Comparison of ENCODE assay signal across 9 mouse cellular contexts in genomic region chr4:106785753-106786540, GRCm38 (mm10). TPM values are rescaled to one million over a fixed set of nuclear protein-coding genes. Genes with fewer than 3 reads are reported as not detected.
A peak's percentile ranks its signal among the peaks of the same experiment; 100 is the strongest.
DNase-seq lines count a peak whose midpoint lies in the region; ATAC-seq lines count a peak whose summit lies in the region.
"Had no signal": no experiment of that assay in that cellular context is flagged by ENCODE, and none has a peak within 500 bp of the region (broad histone marks: within the 10 kb centered on the region; RNA-seq: fewer than 3 reads in every experiment).

No protein-coding gene starts in this region.

- no peaks in the 10 kb centered on the region for H3K36me3 ChIP-seq in forebrain, embryonic 13.5 days (ENCODE audit: poor library complexity, severe bottlenecking)
- H3K36me3 ChIP-seq in hindbrain, embryonic 13.5 days = no peaks in the 10 kb centered on the region
- no peaks in the 10 kb centered on the region for H3K36me3 ChIP-seq in midbrain, embryonic 15.5 days (replicated peaks)

- WGBS in forebrain, embryonic 13.5 days = 0% methylated on average over 3 of the region's 5 CpGs
- WGBS in hindbrain, embryonic 13.5 days = 4% methylated on average over 3 of the region's 5 CpGs
- 1% methylated on average over 5 of the region's 5 CpGs for WGBS in midbrain, embryonic 15.5 days

- 0 out of 2 replicates have a peak, but pooled peaks cover 2% of the 10 kb centered on the region for H3K27me3 ChIP-seq in forebrain, embryonic 13.5 days
- H3K27me3 ChIP-seq in hindbrain, embryonic 13.5 days = no peaks in the 10 kb centered on the region
- H3K27me3 ChIP-seq in midbrain, embryonic 15.5 days (replicated peaks) = no peaks in the 10 kb centered on the region

- peak overlapping the region; percentile 28; the same call in 1 of the 2 replicates for H3K9ac ChIP-seq in forebrain, embryonic 13.5 days
- H3K9ac ChIP-seq in hindbrain, embryonic 13.5 days = peak overlapping the region; percentile 59
- H3K9ac ChIP-seq in midbrain, embryonic 15.5 days = no peak overlapping the region

- peaks cover 36% of the 10 kb centered on the region for H3K4me1 ChIP-seq in forebrain, embryonic 13.5 days
- peaks cover 54% of the 10 kb centered on the region for H3K4me1 ChIP-seq in hindbrain, embryonic 13.5 days (replicated peaks)
- peaks cover 28% of the 10 kb centered on the region for H3K4me1 ChIP-seq in midbrain, embryonic 15.5 days

- H3K27ac ChIP-seq in forebrain, embryonic 13.5 days = peak overlapping the region; percentile 77
- peak overlapping the region; percentile 88 for H3K27ac ChIP-seq in hindbrain, embryonic 13.5 days
- peak overlapping the region; percentile 90 for H3K27ac ChIP-seq in midbrain, embryonic 15.5 days

- DNase-seq in adrenal gland, postnatal 14 days = peak; percentile 43
- no peak for DNase-seq in adrenal gland, postnatal 25 days
- DNase-seq in Muller cell, postnatal 12 days (ENCODE audit: inconsistent ontology term) = peak; percentile 81
- DNase-seq in left cerebral cortex, postnatal 25 days (ENCODE audit: low spot score in 2 of 2) = peak; percentile 72 to 92

- peak; percentile 92 for ATAC-seq in forebrain, embryonic 13.5 days
- ATAC-seq in hindbrain, embryonic 13.5 days (ENCODE audit: low FRiP score) = peak; percentile 91
- peak; percentile 95 for ATAC-seq in midbrain, embryonic 15.5 days (replicated peaks)
- ATAC-seq in megakaryocyte-erythroid progenitor cell, adult 5-6 weeks (replicated peaks; ENCODE audit: low FRiP score, low TSS enrichment, poor library complexity, severe bottlenecking) = no peak

- no peaks in the 10 kb centered on the region for H3K9me3 ChIP-seq in forebrain, embryonic 13.5 days (replicated peaks)
- no peaks in the 10 kb centered on the region for H3K9me3 ChIP-seq in hindbrain, embryonic 13.5 days
- H3K9me3 ChIP-seq in midbrain, embryonic 15.5 days = no peaks in the 10 kb centered on the region

- peak overlapping the region; percentile 12; the same call in 1 of the 2 replicates for H3K4me2 ChIP-seq in forebrain, embryonic 13.5 days
- H3K4me2 ChIP-seq in hindbrain, embryonic 13.5 days = no peak overlapping the region
- no peak overlapping the region for H3K4me2 ChIP-seq in midbrain, embryonic 15.5 days

- H3K4me3 ChIP-seq in forebrain, embryonic 13.5 days = no peak overlapping the region
- no peak overlapping the region for H3K4me3 ChIP-seq in hindbrain, embryonic 13.5 days
- no peak overlapping the region for H3K4me3 ChIP-seq in midbrain, embryonic 15.5 days

- intact Hi-C loops in left cerebral cortex, postnatal 25 days (cut with DNase I) = no loop called here

RNA-seq across cellular contexts. Expression of gene Acot11, which starts 18.9 kb away (rescaled TPM):
- 55.2 and 61.6 TPM in 2 replicates for total RNA-seq in adrenal gland, postnatal 14 days (2021)
- total RNA-seq in adrenal gland, postnatal 25 days (2021) = 32.5 and 50.9 TPM in 2 replicates
- polyA plus RNA-seq in forebrain, embryonic 13.5 days (2015; fragmentation: Nextera tagmentation; extraction: Ambion mirVana) = 0.63 and 0.94 TPM in 2 replicates
- polyA plus RNA-seq in hindbrain, embryonic 13.5 days (2015; fragmentation: Nextera tagmentation; extraction: Ambion mirVana) = 1.3 and 1.5 TPM in 2 replicates
- 10 to 100 TPM; 39.1 to 53.0 TPM for total RNA-seq in left cerebral cortex, postnatal 25 days (2021)
- polyA plus RNA-seq in midbrain, embryonic 15.5 days (2015; fragmentation: Nextera tagmentation; extraction: Ambion mirVana) = 2.2 TPM in 2 replicates
- total RNA-seq in megakaryocyte-erythroid progenitor cell, adult 5-6 weeks (2014; fragmentation: Nextera tagmentation) = 1.0 and 2.1 TPM in 2 replicates
- total RNA-seq in megakaryocyte-erythroid progenitor cell, adult 5-6 weeks (2017) = 0.99 and 1.0 TPM in 2 replicates

RNA-seq across cellular contexts. Expression of gene Fam151a, which starts 52.3 kb away (rescaled TPM):
- total RNA-seq in adrenal gland, postnatal 14 days (2021) = 0.26 TPM in 1 of 2 replicates, not detected in the other
- 0.15 TPM in 1 of 2 replicates, not detected in the other for total RNA-seq in adrenal gland, postnatal 25 days (2021)
- polyA plus RNA-seq in forebrain, embryonic 13.5 days (2015; fragmentation: Nextera tagmentation; extraction: Ambion mirVana) = not detected in 2 replicates
- polyA plus RNA-seq in hindbrain, embryonic 13.5 days (2015; fragmentation: Nextera tagmentation; extraction: Ambion mirVana) = not detected in 2 replicates
- total RNA-seq in left cerebral cortex, postnatal 25 days (2021) = not detected
- not detected in 2 replicates for polyA plus RNA-seq in midbrain, embryonic 15.5 days (2015; fragmentation: Nextera tagmentation; extraction: Ambion mirVana)
- not detected in 2 replicates for total RNA-seq in megakaryocyte-erythroid progenitor cell, adult 5-6 weeks (2014; fragmentation: Nextera tagmentation)
- total RNA-seq in megakaryocyte-erythroid progenitor cell, adult 5-6 weeks (2017) = not detected in 2 replicates
- polyA plus RNA-seq: C2C12 had no signal

RNA-seq across cellular contexts. Expression of gene Mroh7, which starts 55.2 kb away (rescaled TPM):
- 0.41 and 2.9 TPM in 2 replicates for total RNA-seq in adrenal gland, postnatal 14 days (2021)
- total RNA-seq in adrenal gland, postnatal 25 days (2021) = 2.3 and 2.6 TPM in 2 replicates
- 0.20 and 0.80 TPM in 2 replicates for polyA plus RNA-seq in forebrain, embryonic 13.5 days (2015; fragmentation: Nextera tagmentation; extraction: Ambion mirVana)
- 0.21 and 0.36 TPM in 2 replicates for polyA plus RNA-seq in hindbrain, embryonic 13.5 days (2015; fragmentation: Nextera tagmentation; extraction: Ambion mirVana)
- 1 to 10 TPM; 2.3 to 2.9 TPM for total RNA-seq in left cerebral cortex, postnatal 25 days (2021)
- 0.68 and 0.84 TPM in 2 replicates for polyA plus RNA-seq in midbrain, embryonic 15.5 days (2015; fragmentation: Nextera tagmentation; extraction: Ambion mirVana)
- total RNA-seq in megakaryocyte-erythroid progenitor cell, adult 5-6 weeks (2014; fragmentation: Nextera tagmentation) = not detected in 2 replicates
- total RNA-seq in megakaryocyte-erythroid progenitor cell, adult 5-6 weeks (2017) = not detected in 2 replicates
- polyA plus RNA-seq: C2C12 had no signal

Comparison
In these comparisons a context has a peak if more than half of its experiments do, and no peak if none do; other contexts are left out.
1. RNA of gene Acot11, which starts 18.9 kb away (total RNA-seq): 55.2 to 61.6 TPM in adrenal gland, postnatal 14 days, 39.1 to 53.0 TPM in left cerebral cortex, postnatal 25 days and 32.5 to 50.9 TPM in adrenal gland, postnatal 25 days; 0.99 to 2.1 TPM in megakaryocyte-erythroid progenitor cell, adult 5-6 weeks; every median in the first group is over 10 times any median in the second.
2. Peak in every context shown above with its lines, with median percentiles within 50 percentile points of each other: H3K27ac ChIP-seq.